9 mouse cellular contexts compared by ENCODE assay signal in the genomic region with DNA sequence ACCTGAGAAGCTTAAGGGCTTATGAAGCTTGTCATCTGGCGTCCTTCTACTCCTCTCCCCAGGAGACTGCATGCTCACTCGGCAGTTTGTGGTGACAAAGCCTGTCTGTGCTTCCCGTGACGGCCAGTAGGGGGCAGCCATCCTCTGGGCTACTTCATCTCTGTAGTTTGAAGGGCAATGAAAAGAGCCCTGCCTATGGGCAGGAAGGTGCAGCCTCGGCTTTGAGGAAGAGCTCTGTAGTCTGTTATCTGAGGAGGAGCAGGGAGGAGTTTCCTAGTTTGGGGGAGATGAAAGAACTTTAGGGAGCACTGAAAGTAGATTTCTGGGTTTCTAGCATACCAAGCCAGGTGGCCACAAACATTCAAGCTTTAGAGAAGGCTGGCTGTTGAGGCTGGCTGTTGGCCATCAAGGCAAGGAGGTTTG. TPM values are rescaled to one million over a fixed set of nuclear protein-coding genes. Genes with fewer than 3 reads are reported as not detected.
DNase-seq lines count a peak whose midpoint lies in the region; ATAC-seq and TF ChIP-seq lines count a peak whose summit lies in the region.
"Had no signal": no experiment of that assay in that cellular context is flagged by ENCODE, and none has a peak within 500 bp of the region (broad histone marks: within the 10 kb centered on the region; RNA-seq: fewer than 3 reads in every experiment).

No protein-coding gene starts in this region.

- no peak overlapping the region for H3K4me3 ChIP-seq in forebrain, embryonic 10.5 days
- H3K4me3 ChIP-seq in forebrain, embryonic 16.5 days (replicated peaks; ENCODE audit: low read length): no peak overlapping the region
- no peak overlapping the region for H3K4me3 ChIP-seq in bone marrow macrophage, adult 2 months (ENCODE audit: insufficient read depth, low read length)

- no peak overlapping the region for H3K4me2 ChIP-seq in forebrain, embryonic 16.5 days (ENCODE audit: low read length)

- peaks cover 91% of the 10 kb centered on the region for H3K27me3 ChIP-seq in forebrain, embryonic 10.5 days (ENCODE audit: poor library complexity, severe bottlenecking)
- H3K27me3 ChIP-seq in forebrain, embryonic 16.5 days (replicated peaks; ENCODE audit: control insufficient read depth, insufficient read depth, low read length): peaks cover 21% of the 10 kb centered on the region

- peaks cover 4% of the 10 kb centered on the region for H3K36me3 ChIP-seq in forebrain, embryonic 10.5 days (replicated peaks)
- no peaks in the 10 kb centered on the region for H3K36me3 ChIP-seq in forebrain, embryonic 16.5 days (ENCODE audit: control insufficient read depth, insufficient read depth)

- H3K9me3 ChIP-seq in forebrain, embryonic 10.5 days: no peaks in the 10 kb centered on the region
- no peaks in the 10 kb centered on the region for H3K9me3 ChIP-seq in forebrain, embryonic 16.5 days (ENCODE audit: control insufficient read depth, low read length)

- WGBS in forebrain, embryonic 10.5 days: 7% methylated on average over 5 of the region's 5 CpGs
- WGBS in forebrain, embryonic 16.5 days: 3% methylated on average over 5 of the region's 5 CpGs

- peaks cover 40% of the 10 kb centered on the region for H3K4me1 ChIP-seq in forebrain, embryonic 10.5 days
- peaks cover 28% of the 10 kb centered on the region for H3K4me1 ChIP-seq in forebrain, embryonic 16.5 days (replicated peaks; ENCODE audit: control insufficient read depth, insufficient read depth, low read length)
- peaks cover 1% of the 10 kb centered on the region; the same call in 1 of the 2 replicates for H3K4me1 ChIP-seq in bone marrow macrophage, adult 2 months (ENCODE audit: control insufficient read depth, insufficient read depth, low read length)

- peak; percentile 86 for TF ChIP-seq CTCF in bone marrow macrophage, adult 2 months (IDR thresholded peaks at IDR 0.05; ENCODE audit: low read depth, low read length)

- no peak overlapping the region for H3K27ac ChIP-seq in forebrain, embryonic 10.5 days
- no peak overlapping the region; the same call in 1 of the 2 replicates for H3K27ac ChIP-seq in forebrain, embryonic 16.5 days (ENCODE audit: low read length)
- no peak overlapping the region for H3K27ac ChIP-seq in bone marrow macrophage, adult 2 months (ENCODE audit: insufficient read depth, low read depth, low read length)

- TF ChIP-seq POLR2A in bone marrow macrophage, adult 2 months (IDR thresholded peaks at IDR 0.05; ENCODE audit: borderline replicate concordance, low read depth, low read length): no peak

- no peak overlapping the region for H3K9ac ChIP-seq in forebrain, embryonic 16.5 days (replicated peaks; ENCODE audit: low read depth, low read length)

- DNase-seq in forebrain, embryonic 10.5 days (ENCODE audit: extremely low spot score, low spot score): peak; percentile 79
- peak; percentile 68 for DNase-seq in CD4-positive, CD25-positive, alpha-beta regulatory T cell, adult 2 months (ENCODE audit: low read depth, low spot score)
- DNase-seq in gastrocnemius, postnatal 10 days: peak; percentile 74
- peak; percentile 75 to 87 for DNase-seq in layer of hippocampus, postnatal 14 days (ENCODE audit: low spot score in 2 of 2)
- peak; percentile 71 to 83 for DNase-seq in lung, postnatal 4 days
- DNase-seq in spleen, postnatal 36 days (ENCODE audit: low spot score in 2 of 2): peak; percentile 68 to 73

- ATAC-seq in forebrain, embryonic 16.5 days: no peak

RNA-seq across cellular contexts. Expression of gene Rtn4rl2, which starts 18.0 kb away (rescaled TPM):
- polyA plus RNA-seq in forebrain, embryonic 10.5 days (2016; fragmentation: Nextera tagmentation; extraction: Ambion mirVana): 0.78 and 1.0 TPM in 2 replicates
- polyA plus RNA-seq in forebrain, embryonic 16.5 days (2015; fragmentation: Nextera tagmentation; extraction: Ambion mirVana): 9.8 and 11.4 TPM in 2 replicates
- polyA plus RNA-seq in bone marrow macrophage, adult 2 months (2012; ENCODE audit: insufficient read depth, insufficient read length, missing spikeins): not detected in 2 replicates
- 1 to 10 TPM; 1.0 TPM for total RNA-seq in gastrocnemius, postnatal 10 days (2021)
- 10 to 100 TPM; 92.5 to 99.2 TPM for total RNA-seq in layer of hippocampus, postnatal 14 days (2021)

RNA-seq across cellular contexts. Expression of gene Slc43a1, which starts 29.9 kb away (rescaled TPM):
- 28.5 and 29.3 TPM in 2 replicates for polyA plus RNA-seq in forebrain, embryonic 10.5 days (2016; fragmentation: Nextera tagmentation; extraction: Ambion mirVana)
- 2.6 and 3.1 TPM in 2 replicates for polyA plus RNA-seq in forebrain, embryonic 16.5 days (2015; fragmentation: Nextera tagmentation; extraction: Ambion mirVana)
- not detected in 2 replicates for polyA plus RNA-seq in bone marrow macrophage, adult 2 months (2012; ENCODE audit: insufficient read depth, insufficient read length, missing spikeins)
- 1 to 10 TPM; 6.4 to 6.7 TPM for total RNA-seq in gastrocnemius, postnatal 10 days (2021)
- total RNA-seq in layer of hippocampus, postnatal 14 days (2021): under 1 TPM; 0.33 to 0.37 TPM

RNA-seq across cellular contexts. Expression of gene Timm10, which starts 41.7 kb away (rescaled TPM):
- 68.6 and 70.9 TPM in 2 replicates for polyA plus RNA-seq in forebrain, embryonic 10.5 days (2016; fragmentation: Nextera tagmentation; extraction: Ambion mirVana)
- polyA plus RNA-seq in forebrain, embryonic 16.5 days (2015; fragmentation: Nextera tagmentation; extraction: Ambion mirVana): 58.0 and 69.5 TPM in 2 replicates
- polyA plus RNA-seq in bone marrow macrophage, adult 2 months (2012; ENCODE audit: insufficient read depth, insufficient read length, missing spikeins): 20.7 TPM in 2 replicates
- 10 to 100 TPM; 42.9 to 46.1 TPM for total RNA-seq in gastrocnemius, postnatal 10 days (2021)
- 10 to 100 TPM; 59.1 to 59.8 TPM for total RNA-seq in layer of hippocampus, postnatal 14 days (2021)

RNA-seq across cellular contexts. Expression of gene Smtnl1, which starts 46.1 kb away (rescaled TPM):
- polyA plus RNA-seq in forebrain, embryonic 10.5 days (2016; fragmentation: Nextera tagmentation; extraction: Ambion mirVana): 0.46 TPM in 1 of 2 replicates, not detected in the other
- polyA plus RNA-seq in forebrain, embryonic 16.5 days (2015; fragmentation: Nextera tagmentation; extraction: Ambion mirVana): not detected in 2 replicates
- not detected in 2 replicates for polyA plus RNA-seq in bone marrow macrophage, adult 2 months (2012; ENCODE audit: insufficient read depth, insufficient read length, missing spikeins)
- total RNA-seq in gastrocnemius, postnatal 10 days (2021): 10 to 100 TPM; 64.0 to 71.1 TPM
- total RNA-seq in layer of hippocampus, postnatal 14 days (2021): not detected
- total RNA-seq: layer of hippocampus, postnatal 36 days had no signal
